Mouse (Mus musculus): Measurements from ENCODE around the gene Cs. TPM values are rescaled to one million over a fixed set of nuclear protein-coding genes. Genes with fewer than 3 reads are reported as not detected.

Gene Cs
- polyA plus RNA-seq, 1 experiment: 61.9 TPM

GRCm38 (mm10) chr10:128338948-128339347 is 1.4 kb downstream of the Cs start:
- TF ChIP-seq CTCF (IDR thresholded peaks at IDR 0.05; ENCODE audit: control insufficient read depth, insufficient read depth, low read length): no peak
- no peak overlapping the region for H3K27ac ChIP-seq (ENCODE audit: control insufficient read depth, insufficient read depth, low read depth, low read length, poor library complexity)
- 39% methylated on average over 2 of the region's 2 CpGs for WGBS
- peaks cover 3% of the 10 kb centered on the region; the same call in 1 of the 2 replicates for H3K4me1 ChIP-seq (ENCODE audit: control insufficient read depth, insufficient read depth, low read length)
- no peak overlapping the region for H3K4me3 ChIP-seq (replicated peaks; ENCODE audit: control insufficient read depth, low read depth, low read length)

GRCm38 (mm10) chr10:128340257-128340656 is 2.7 kb downstream of the Cs start:
- H3K27ac ChIP-seq (ENCODE audit: control insufficient read depth, insufficient read depth, low read depth, low read length, poor library complexity): no peak overlapping the region
- H3K4me3 ChIP-seq (replicated peaks; ENCODE audit: control insufficient read depth, low read depth, low read length): no peak overlapping the region
- H3K4me1 ChIP-seq (ENCODE audit: control insufficient read depth, insufficient read depth, low read length): peaks cover 4% of the 10 kb centered on the region; the same call in 1 of the 2 replicates
- no peak for TF ChIP-seq POLR2A (IDR thresholded peaks at IDR 0.05; ENCODE audit: borderline replicate concordance, control insufficient read depth, low read depth, low read length)
- peak; percentile 20; the same call in 1 of the 2 replicates for TF ChIP-seq CTCF (IDR thresholded peaks at IDR 0.05; ENCODE audit: control insufficient read depth, insufficient read depth, low read length)
- WGBS: 48% methylated on average over 2 of the region's 2 CpGs

GRCm38 (mm10) chr10:128343436-128343835 is 5.9 kb downstream of the Cs start:
- H3K4me1 ChIP-seq (ENCODE audit: control insufficient read depth, insufficient read depth, low read length): peaks cover 4% of the 10 kb centered on the region; the same call in 1 of the 2 replicates
- H3K4me3 ChIP-seq (replicated peaks; ENCODE audit: control insufficient read depth, low read depth, low read length): no peak overlapping the region
- TF ChIP-seq CTCF (IDR thresholded peaks at IDR 0.05; ENCODE audit: control insufficient read depth, insufficient read depth, low read length): no peak
- TF ChIP-seq POLR2A (IDR thresholded peaks at IDR 0.05; ENCODE audit: borderline replicate concordance, control insufficient read depth, low read depth, low read length): no peak
- H3K27ac ChIP-seq (ENCODE audit: control insufficient read depth, insufficient read depth, low read depth, low read length, poor library complexity): no peak overlapping the region
- 74% methylated on average over 1 of the region's 1 CpGs for WGBS

GRCm38 (mm10) chr10:128344568-128345275 is 7.2 kb downstream of the Cs start:
- Histone ChIP-seq H3K4me3 (replicated peaks; ENCODE audit: control insufficient read depth, low read depth, low read length) (no peak overlapping the region), H3K4me1 (ENCODE audit: control insufficient read depth, insufficient read depth, low read length) (peaks cover 1% of the 10 kb centered on the region; the same call in 1 of the 2 replicates), H3K27ac (ENCODE audit: control insufficient read depth, insufficient read depth, low read depth, low read length, poor library complexity) (peak overlapping the region; percentile 13; the same call in 1 of the 2 replicates)
- 5% methylated on average over 7 of the region's 7 CpGs for WGBS
- TF ChIP-seq CTCF (IDR thresholded peaks at IDR 0.05; ENCODE audit: control insufficient read depth, insufficient read depth, low read length) (no peak), POLR2A (IDR thresholded peaks at IDR 0.05; ENCODE audit: borderline replicate concordance, control insufficient read depth, low read depth, low read length) (no peak)

- WGBS: 89% methylated on average over 8 of the region's 8 CpGs
- Histone ChIP-seq H3K27ac (ENCODE audit: control insufficient read depth, insufficient read depth, low read depth, low read length, poor library complexity) (no peak overlapping the region), H3K4me3 (replicated peaks; ENCODE audit: control insufficient read depth, low read depth, low read length) (no peak overlapping the region), H3K4me1 (ENCODE audit: control insufficient read depth, insufficient read depth, low read length) (peaks cover 1% of the 10 kb centered on the region; the same call in 1 of the 2 replicates)
- no peak for TF ChIP-seq POLR2A (IDR thresholded peaks at IDR 0.05; ENCODE audit: borderline replicate concordance, control insufficient read depth, low read depth, low read length)
- no peak for TF ChIP-seq CTCF (IDR thresholded peaks at IDR 0.05; ENCODE audit: control insufficient read depth, insufficient read depth, low read length)
Measured at GRCm38 (mm10) chr10:128347541-128347940, 10.0 kb downstream of the Cs start.

GRCm38 (mm10) chr10:128358796-128359195 is 21.3 kb downstream of the Cs start:
- H3K4me1 ChIP-seq (ENCODE audit: control insufficient read depth, insufficient read depth, low read length): no peaks in the 10 kb centered on the region; the same call in 1 of the 2 replicates
- 44% methylated on average over 2 of the region's 2 CpGs for WGBS
- no peak overlapping the region for H3K27ac ChIP-seq (ENCODE audit: control insufficient read depth, insufficient read depth, low read depth, low read length, poor library complexity)
- TF ChIP-seq POLR2A (IDR thresholded peaks at IDR 0.05; ENCODE audit: borderline replicate concordance, control insufficient read depth, low read depth, low read length) (no peak), CTCF (IDR thresholded peaks at IDR 0.05; ENCODE audit: control insufficient read depth, insufficient read depth, low read length) (no peak)
- no peak overlapping the region for H3K4me3 ChIP-seq (replicated peaks; ENCODE audit: control insufficient read depth, low read depth, low read length)

- no peak overlapping the region for H3K4me3 ChIP-seq (replicated peaks; ENCODE audit: control insufficient read depth, low read depth, low read length)
- H3K27ac ChIP-seq (ENCODE audit: control insufficient read depth, insufficient read depth, low read depth, low read length, poor library complexity): no peak overlapping the region
- TF ChIP-seq CTCF (IDR thresholded peaks at IDR 0.05; ENCODE audit: control insufficient read depth, insufficient read depth, low read length) (no peak), POLR2A (IDR thresholded peaks at IDR 0.05; ENCODE audit: borderline replicate concordance, control insufficient read depth, low read depth, low read length) (no peak)
- WGBS: 69% methylated on average over 6 of the region's 6 CpGs
- no peaks in the 10 kb centered on the region; the same call in 1 of the 2 replicates for H3K4me1 ChIP-seq (ENCODE audit: control insufficient read depth, insufficient read depth, low read length)
Measured at GRCm38 (mm10) chr10:128359226-128359625, 21.7 kb downstream of the Cs start.

GRCm38 (mm10) chr10:128361836-128362235 is 24.3 kb downstream of the Cs start:
- no peak for TF ChIP-seq CTCF (IDR thresholded peaks at IDR 0.05; ENCODE audit: control insufficient read depth, insufficient read depth, low read length)
- TF ChIP-seq POLR2A (IDR thresholded peaks at IDR 0.05; ENCODE audit: borderline replicate concordance, control insufficient read depth, low read depth, low read length): no peak
- Histone ChIP-seq H3K4me3 (replicated peaks; ENCODE audit: control insufficient read depth, low read depth, low read length) (no peak overlapping the region), H3K27ac (ENCODE audit: control insufficient read depth, insufficient read depth, low read depth, low read length, poor library complexity) (no peak overlapping the region), H3K4me1 (ENCODE audit: control insufficient read depth, insufficient read depth, low read length) (no peaks in the 10 kb centered on the region; the same call in 1 of the 2 replicates)
- WGBS: 87% methylated on average over 6 of the region's 6 CpGs

All from bone marrow, adult 2 months (tissue).